Mouse (Mus musculus) kidney, adult 18-20 months (tissue): Measurements from ENCODE around the gene Guk1.

ENCODE experiments used
- DNase-seq: peaks from one replicate; pipeline ENCODE4 v3.0.0; 2021

Guk1 gene

GRCm38 (mm10) chr11:59163255-59164236 is 28.5 kb downstream of the Guk1 start, which contains the start of gene Iba57:
TSS of gene Iba57 (minus strand) at chr11:59163739.
- DNase-seq, result peak; percentile 97

- no peak for DNase-seq
These were observed 29.4 kb downstream of the Guk1 start for GRCm38 (mm10) chr11:59162443-59163254.

- DNase-seq, result no peak
These were observed 30.6 kb downstream of the Guk1 start for GRCm38 (mm10) chr11:59161398-59161797.

GRCm38 (mm10) chr11:59159558-59159957 is 32.5 kb downstream of the Guk1 start:
- DNase-seq, result no peak

DNA sequence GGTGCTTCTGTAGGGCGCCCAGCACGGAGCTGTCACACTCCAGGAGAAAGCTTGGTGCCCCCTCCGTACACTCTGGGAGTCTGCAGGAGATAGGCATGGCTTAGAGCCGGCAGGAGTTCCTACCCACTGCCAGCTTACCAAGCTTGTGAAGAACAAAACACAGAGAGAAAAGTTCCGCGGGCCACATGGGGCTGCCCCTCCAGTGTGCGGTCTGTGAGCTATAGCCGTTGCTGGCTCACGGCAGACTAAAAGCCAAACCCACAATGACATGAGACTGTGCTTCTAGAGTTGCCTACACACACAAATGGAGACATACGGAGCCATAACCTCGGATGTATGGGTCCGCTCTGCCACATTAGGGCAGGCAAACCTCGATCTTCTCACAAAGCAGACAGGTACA is 32.9 kb downstream of the Guk1 start:
- no peak for DNase-seq

GRCm38 (mm10) chr11:59155900-59156299 is 36.1 kb downstream of the Guk1 start:
- DNase-seq, result no peak

GRCm38 (mm10) chr11:59154220-59154619 is 37.8 kb downstream of the Guk1 start:
- no peak for DNase-seq

DNA sequence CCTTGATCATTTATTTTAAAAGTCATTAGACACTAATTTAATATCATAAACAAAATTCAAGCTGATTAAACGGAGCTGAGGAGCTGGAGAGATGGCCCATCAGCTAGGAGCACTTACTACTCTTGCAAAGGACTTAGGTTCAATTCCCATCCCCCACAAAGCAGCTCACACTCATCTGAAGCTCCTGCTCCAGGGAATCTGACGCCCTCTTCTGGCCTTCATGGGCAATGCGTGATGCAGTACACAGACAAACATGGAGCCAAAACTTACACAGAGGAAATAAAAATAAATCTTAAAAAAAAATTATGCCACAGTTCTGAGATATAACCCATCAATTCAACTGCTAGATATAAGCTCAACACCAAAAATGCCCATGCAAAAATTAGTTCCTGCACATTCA is 40.3 kb downstream of the Guk1 start:
- DNase-seq, result no peak

DNA sequence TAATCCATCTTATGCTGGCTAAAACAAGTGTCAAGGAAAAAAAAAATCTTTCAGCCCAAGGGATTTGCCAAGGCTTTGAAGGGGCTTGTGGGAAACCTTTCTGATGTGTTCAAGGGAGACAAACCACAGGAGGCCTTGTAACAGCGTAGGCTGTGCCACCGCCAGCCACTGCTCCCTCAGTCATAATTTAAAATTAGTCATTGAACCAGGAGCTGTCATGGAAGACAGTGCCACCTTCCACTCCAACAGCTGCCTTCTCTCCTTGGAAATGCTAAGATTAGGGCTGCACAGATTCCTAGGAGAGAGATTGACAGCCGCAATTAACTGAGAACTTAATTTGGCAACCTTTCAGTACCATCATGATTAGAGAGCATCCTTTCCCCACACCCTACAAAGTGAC is 42.7 kb downstream of the Guk1 start:
- no peak for DNase-seq

GRCm38 (mm10) chr11:59142962-59143361 is 49.0 kb downstream of the Guk1 start:
- DNase-seq, result no peak

DNA sequence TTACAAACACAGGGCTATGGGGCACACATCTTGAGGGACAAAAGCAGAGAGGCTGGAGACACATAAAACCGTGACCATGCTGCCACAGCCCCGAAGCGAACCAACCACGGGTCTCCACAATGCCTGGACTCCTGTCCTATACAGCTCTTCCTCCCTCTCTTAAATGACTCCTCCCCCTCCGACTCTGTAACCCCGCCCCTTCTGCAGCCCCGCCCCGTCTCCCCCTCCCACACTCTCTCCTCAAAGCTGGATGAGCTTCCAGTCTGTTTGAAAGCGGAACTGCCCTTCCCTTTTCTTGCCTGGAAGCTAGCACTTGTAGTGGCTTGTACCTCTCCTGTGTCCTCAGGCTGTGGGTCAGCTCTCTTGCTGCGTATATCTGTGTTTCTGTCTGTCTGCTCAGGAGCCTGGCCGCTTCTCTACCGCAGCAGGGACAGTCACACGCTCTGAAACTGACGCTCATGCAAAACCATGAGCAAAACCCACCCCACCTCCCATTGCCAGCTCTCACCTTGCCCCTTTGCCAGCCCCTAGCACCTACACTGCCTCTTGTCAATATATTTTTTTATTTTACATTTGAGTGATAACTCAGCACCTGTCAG is 50.1 kb downstream of the Guk1 start:
- DNase-seq, result no peak

DNA sequence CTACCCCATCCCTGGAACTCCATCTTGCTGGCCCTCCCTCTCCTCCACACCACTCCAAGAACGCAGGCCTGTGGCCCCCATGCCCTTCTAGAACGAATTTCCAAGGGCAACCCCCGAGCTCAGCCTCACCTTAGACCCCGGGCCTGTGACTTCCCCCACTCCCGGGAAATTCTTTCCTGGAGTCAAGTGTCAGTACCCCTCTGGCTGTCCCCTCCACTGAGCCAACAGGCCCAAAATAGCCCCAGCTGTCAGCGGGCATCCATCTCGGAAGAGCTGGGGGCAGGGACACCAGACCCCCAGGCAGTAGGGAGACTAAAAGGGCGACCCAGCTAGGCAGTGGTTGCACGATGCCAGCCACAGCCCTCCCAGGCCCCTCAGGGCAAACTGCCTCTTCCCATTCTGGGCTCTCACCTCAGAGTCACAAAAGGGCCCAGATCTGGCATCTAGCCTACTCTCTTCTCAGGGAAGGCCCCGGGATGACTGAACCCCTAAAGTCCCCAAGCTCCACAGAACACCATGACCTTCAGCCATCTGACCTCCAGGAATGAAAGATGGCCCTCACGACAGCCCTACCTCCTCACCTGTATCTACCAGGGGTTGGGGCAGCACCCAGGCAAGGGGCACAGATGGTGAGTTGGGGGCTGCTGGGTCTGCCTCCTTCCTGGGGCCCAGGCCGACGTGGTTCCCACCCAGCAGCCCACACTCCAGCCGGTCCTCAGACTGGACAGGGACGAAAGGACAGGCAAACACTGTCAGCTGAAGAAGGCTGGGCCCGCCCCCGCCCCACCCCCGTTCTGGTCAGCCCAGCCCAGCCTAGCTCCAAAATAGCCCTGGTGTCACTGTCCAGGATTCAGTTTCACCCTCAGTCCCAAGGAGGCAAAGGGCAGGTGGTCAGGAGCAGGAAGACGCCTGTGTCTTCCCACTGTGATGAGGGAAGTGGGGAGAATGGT is 53.2 kb downstream of the Guk1 start:
- DNase-seq, result no peak

GRCm38 (mm10) chr11:59136994-59137706 is 54.9 kb downstream of the Guk1 start:
- DNase-seq, result no peak

DNA sequence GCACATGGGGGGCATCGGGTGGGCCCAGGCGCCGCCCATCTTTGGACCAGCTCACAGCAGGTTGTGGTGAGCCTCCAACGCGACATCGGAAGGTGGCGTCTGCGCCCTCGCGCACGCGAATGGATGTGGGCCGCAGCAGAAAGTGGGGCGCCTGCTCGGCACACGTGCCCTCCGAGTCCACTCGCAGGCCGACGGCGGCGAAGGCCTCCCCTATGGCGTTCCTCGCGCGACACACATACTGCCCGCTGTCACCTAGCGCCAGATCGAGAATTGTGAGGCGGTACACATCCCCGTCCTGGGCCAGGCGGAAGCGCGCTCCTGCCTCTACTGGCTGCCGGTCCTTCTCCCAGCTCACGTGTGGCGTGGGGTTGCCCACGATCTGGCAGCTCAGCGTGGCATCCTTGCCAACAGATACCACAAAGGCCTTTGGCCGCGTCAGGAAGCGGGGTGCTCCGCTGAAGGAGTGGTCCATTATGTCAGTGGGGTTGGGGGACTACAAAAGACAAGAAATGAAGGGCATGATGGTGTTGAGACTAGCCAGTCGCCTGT is 56.0 kb downstream of the Guk1 start, which contains the start of gene Obscn:
Gene Obscn, minus strand, starts transcription at position 499 of the 549 bp plus-strand sequence.
- DNase-seq, result no peak

- no peak for DNase-seq
These were observed 56.8 kb downstream of the Guk1 start for GRCm38 (mm10) chr11:59135051-59135820.

DNA sequence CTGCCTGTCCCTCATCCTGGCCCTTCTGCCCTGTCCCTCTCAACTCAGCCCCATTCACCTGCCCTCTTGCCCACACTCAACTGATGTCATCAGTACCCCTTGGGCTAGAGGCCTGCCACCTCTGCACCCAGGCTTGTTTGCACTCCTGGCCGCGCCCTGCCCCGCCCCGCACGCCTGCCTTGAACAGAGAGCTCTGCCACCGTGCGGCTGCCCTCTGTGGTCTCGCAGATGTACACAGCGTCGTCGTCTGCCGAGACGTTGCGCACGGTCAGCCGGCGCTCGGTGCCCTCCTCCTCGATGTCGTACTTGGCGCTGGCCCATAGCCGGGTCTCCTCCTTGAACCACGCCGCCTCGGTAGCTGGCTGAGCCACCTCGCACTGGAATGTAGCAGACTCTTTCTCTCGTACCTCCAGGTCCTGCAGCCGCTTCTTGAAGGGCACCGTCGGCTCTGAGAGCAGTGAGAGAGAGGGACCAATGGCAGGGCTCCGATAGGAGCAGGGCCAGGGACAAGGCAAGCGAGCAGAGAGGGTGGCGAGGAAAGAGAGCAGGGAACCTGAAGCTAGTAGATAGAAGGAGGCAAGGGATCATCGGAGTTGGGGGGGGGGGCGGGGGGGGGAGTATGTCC is 57.5 kb downstream of the Guk1 start:
- no peak for DNase-seq
